Mouse (Mus musculus): ENCODE results near the gene Traf3.

The Traf3 gene

GRCm38 (mm10) chr12:111267673-111268325, 101.6 kb downstream of the Traf3 start:
- DNase-seq = no peak

GRCm38 (mm10) chr12:111270629-111271277, 104.6 kb downstream of the Traf3 start, which contains the start of gene Amn:
Amn (plus strand) TSS chr12:111271095.
- DNase-seq = no peak

GRCm38 (mm10) chr12:111271406-111271805, 105.2 kb downstream of the Traf3 start:
- DNase-seq = no peak

- DNase-seq = no peak
Measured at GRCm38 (mm10) chr12:111271966-111272365, 105.8 kb downstream of the Traf3 start.

- DNase-seq = peak; percentile 83
Measured at GRCm38 (mm10) chr12:111272420-111272819, 106.2 kb downstream of the Traf3 start.

GRCm38 (mm10) chr12:111274006-111274405, 107.8 kb downstream of the Traf3 start:
- no peak for DNase-seq

GRCm38 (mm10) chr12:111274447-111275149, 108.4 kb downstream of the Traf3 start:
- peak; percentile 28 for DNase-seq

- no peak for DNase-seq
Measured at GRCm38 (mm10) chr12:111275150-111275841, 109.1 kb downstream of the Traf3 start.

- DNase-seq = no peak
Measured at GRCm38 (mm10) chr12:111276371-111276770, 110.2 kb downstream of the Traf3 start.

- no peak for DNase-seq
Measured at GRCm38 (mm10) chr12:111283573-111283972, 117.4 kb downstream of the Traf3 start.

GRCm38 (mm10) chr12:111284532-111284931, 118.4 kb downstream of the Traf3 start:
- DNase-seq = no peak

- DNase-seq = peak; percentile 66
Measured at GRCm38 (mm10) chr12:111293025-111293424, 126.9 kb downstream of the Traf3 start.

- no peak for DNase-seq
Measured at GRCm38 (mm10) chr12:111301322-111302017, 135.3 kb downstream of the Traf3 start.

- no peak for DNase-seq
Measured at GRCm38 (mm10) chr12:111302018-111302345, 135.8 kb downstream of the Traf3 start.

- DNase-seq = no peak
Measured at GRCm38 (mm10) chr12:111303702-111304337, 137.7 kb downstream of the Traf3 start.

GRCm38 (mm10) chr12:111306821-111307220, 140.7 kb downstream of the Traf3 start:
- DNase-seq = no peak

- no peak for DNase-seq
Measured at GRCm38 (mm10) chr12:111309256-111309655, 143.1 kb downstream of the Traf3 start.

GRCm38 (mm10) chr12:111309931-111310330, 143.8 kb downstream of the Traf3 start:
- no peak for DNase-seq

- DNase-seq = no peak
Measured at GRCm38 (mm10) chr12:111311775-111312174, 145.6 kb downstream of the Traf3 start.

- DNase-seq = no peak
Measured at GRCm38 (mm10) chr12:111314273-111314672, 148.1 kb downstream of the Traf3 start.
